Mouse (Mus musculus): ENCODE data around the gene Psmg1. TPM values are rescaled to one million over a fixed set of nuclear protein-coding genes. Genes with fewer than 3 reads are reported as not detected.

Psmg1 gene
- polyA plus RNA-seq, 1 experiment from 2014 or later: 104 TPM

DNA sequence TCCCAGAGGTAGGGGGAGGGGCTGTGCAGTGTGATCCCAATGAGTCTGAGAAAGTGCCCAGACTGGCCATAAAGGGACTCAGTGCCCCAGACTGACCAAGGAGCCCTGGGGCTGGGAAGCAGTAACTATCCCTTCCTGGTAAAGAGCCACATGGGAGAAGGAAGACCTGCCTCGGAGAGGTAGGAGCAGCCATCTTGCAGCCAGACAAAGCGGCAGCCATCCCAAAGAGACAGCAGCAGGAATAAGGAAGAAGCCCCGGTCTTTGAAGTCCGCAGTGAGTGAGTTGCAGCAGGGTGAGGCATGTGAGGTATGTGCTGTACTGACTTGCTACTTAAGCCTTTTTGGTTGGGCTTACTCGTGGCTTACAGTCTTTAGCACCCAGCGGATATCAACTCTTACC lies 47.6 kb downstream of the Psmg1 start:
- no peak overlapping the region for H3K4me3 ChIP-seq (ENCODE audit: low read depth, low read length)
- H3K4me1 ChIP-seq (ENCODE audit: insufficient read depth): peaks cover 9% of the 10 kb centered on the region
- no peak overlapping the region for H3K27ac ChIP-seq (ENCODE audit: low read depth)
- ATAC-seq (ENCODE audit: insufficient read depth) (no peak), DNase-seq (no peak)
- H3K36me3 ChIP-seq (ENCODE audit: insufficient read depth): no peaks in the 10 kb centered on the region
- H3K9ac ChIP-seq: no peak overlapping the region
- WGBS: 85% methylated on average over 6 of the region's 6 CpGs
- no peak for TF ChIP-seq CTCF (IDR thresholded peaks at IDR 0.05; ENCODE audit: low read depth)
- no peak overlapping the region for H3K4me2 ChIP-seq
- H3K27me3 ChIP-seq (ENCODE audit: insufficient read depth, low read length): no peaks in the 10 kb centered on the region
- H3K9me3 ChIP-seq (ENCODE audit: low read depth, low read length): no peaks in the 10 kb centered on the region

DNA sequence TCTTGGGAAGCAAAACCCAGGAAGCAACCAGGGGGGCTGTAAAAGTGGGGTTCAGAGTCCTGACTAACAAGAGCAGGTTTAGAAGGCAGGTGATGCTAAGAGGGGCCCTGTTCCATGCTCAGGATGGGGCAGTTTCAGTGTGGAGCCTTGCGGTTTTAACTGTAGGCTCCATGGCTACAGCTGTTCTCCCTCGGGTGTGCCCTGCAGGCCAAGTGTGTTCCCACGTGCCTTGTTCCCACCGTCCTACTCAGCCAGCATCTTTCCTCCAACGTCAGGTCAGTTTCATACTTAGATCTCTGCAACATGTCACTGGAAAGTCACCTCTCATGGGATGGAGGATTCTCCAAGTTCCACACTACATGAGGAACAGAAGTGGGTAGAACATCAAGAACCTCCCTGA lies 49.2 kb downstream of the Psmg1 start:
- DNase-seq (no peak), ATAC-seq (ENCODE audit: insufficient read depth) (no peak)
- no peaks in the 10 kb centered on the region for H3K27me3 ChIP-seq (ENCODE audit: insufficient read depth, low read length)
- H3K9ac ChIP-seq: no peak overlapping the region
- no peaks in the 10 kb centered on the region for H3K9me3 ChIP-seq (ENCODE audit: low read depth, low read length)
- no peak overlapping the region for H3K4me3 ChIP-seq (ENCODE audit: low read depth, low read length)
- no peak overlapping the region for H3K4me2 ChIP-seq
- no peak for TF ChIP-seq CTCF (IDR thresholded peaks at IDR 0.05; ENCODE audit: low read depth)
- H3K27ac ChIP-seq (ENCODE audit: low read depth): no peak overlapping the region
- peaks cover 9% of the 10 kb centered on the region for H3K4me1 ChIP-seq (ENCODE audit: insufficient read depth)
- WGBS: 79% methylated on average over 5 of the region's 5 CpGs
- no peaks in the 10 kb centered on the region for H3K36me3 ChIP-seq (ENCODE audit: insufficient read depth)

DNA sequence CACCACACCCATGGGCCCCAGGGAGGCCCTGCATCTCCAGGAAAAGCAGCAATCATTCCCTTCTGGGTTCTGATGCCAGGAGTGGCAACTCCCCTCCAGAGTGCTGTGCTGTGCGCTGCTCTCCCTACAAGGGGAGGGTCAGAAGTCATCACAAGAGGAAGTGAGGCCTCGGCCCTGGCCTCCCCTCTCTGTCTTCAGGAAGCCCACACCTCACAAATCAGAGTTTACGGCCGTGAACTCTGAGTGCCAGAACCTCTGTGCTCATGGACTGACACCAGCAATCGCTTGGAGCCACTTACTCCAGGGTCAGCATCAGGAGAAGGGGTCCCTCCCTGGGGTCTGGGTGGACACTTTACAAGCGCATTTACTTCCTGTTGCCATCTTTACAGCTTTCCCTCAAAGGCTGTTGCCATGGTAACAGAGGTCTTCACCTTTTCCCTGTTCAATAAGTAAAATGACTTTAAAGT lies 55.2 kb downstream of the Psmg1 start:
- no peak for TF ChIP-seq CTCF (IDR thresholded peaks at IDR 0.05; ENCODE audit: low read depth)
- H3K36me3 ChIP-seq (ENCODE audit: insufficient read depth): no peaks in the 10 kb centered on the region
- H3K9me3 ChIP-seq (ENCODE audit: low read depth, low read length): no peaks in the 10 kb centered on the region
- H3K9ac ChIP-seq: no peak overlapping the region
- no peak overlapping the region for H3K27ac ChIP-seq (ENCODE audit: low read depth)
- ATAC-seq (ENCODE audit: insufficient read depth) (no peak), DNase-seq (no peak)
- H3K4me3 ChIP-seq (ENCODE audit: low read depth, low read length): no peak overlapping the region
- 22% methylated on average over 6 of the region's 6 CpGs for WGBS
- no peaks in the 10 kb centered on the region for H3K27me3 ChIP-seq (ENCODE audit: insufficient read depth, low read length)
- H3K4me2 ChIP-seq: no peak overlapping the region
- no peaks in the 10 kb centered on the region; the same call in 1 of the 2 replicates for H3K4me1 ChIP-seq (ENCODE audit: insufficient read depth)

DNA sequence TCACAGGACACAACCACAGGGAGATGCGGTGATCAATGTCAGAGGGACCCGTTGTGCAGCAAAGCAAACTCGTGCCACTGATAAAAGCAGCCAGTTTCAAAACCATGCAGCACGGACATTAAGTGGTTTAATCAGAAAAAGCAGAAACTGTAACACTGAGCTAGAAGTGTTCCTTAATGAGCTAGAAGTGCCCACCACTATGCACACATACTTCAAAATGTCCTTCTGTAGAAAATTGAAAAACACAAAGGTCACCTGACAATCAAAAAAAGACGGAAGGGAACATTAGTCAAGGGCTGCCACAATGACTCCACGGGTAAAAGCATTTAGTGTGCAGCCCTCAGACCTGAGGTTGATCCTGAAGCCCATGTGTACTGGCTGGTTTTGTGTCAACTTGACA lies 57.9 kb downstream of the Psmg1 start:
- Histone ChIP-seq H3K36me3 (ENCODE audit: insufficient read depth) (no peaks in the 10 kb centered on the region), H3K4me1 (ENCODE audit: insufficient read depth) (peaks cover 17% of the 10 kb centered on the region; the same call in 1 of the 2 replicates), H3K4me3 (ENCODE audit: low read depth, low read length) (no peak overlapping the region), H3K27me3 (ENCODE audit: insufficient read depth, low read length) (no peaks in the 10 kb centered on the region), H3K4me2 (no peak overlapping the region), H3K9me3 (ENCODE audit: low read depth, low read length) (no peaks in the 10 kb centered on the region), H3K27ac (ENCODE audit: low read depth) (no peak overlapping the region), H3K9ac (no peak overlapping the region)
- WGBS: 64% methylated on average over 6 of the region's 6 CpGs
- DNase-seq: no peak
- no peak for ATAC-seq (ENCODE audit: insufficient read depth)
- no peak for TF ChIP-seq CTCF (IDR thresholded peaks at IDR 0.05; ENCODE audit: low read depth)

DNA sequence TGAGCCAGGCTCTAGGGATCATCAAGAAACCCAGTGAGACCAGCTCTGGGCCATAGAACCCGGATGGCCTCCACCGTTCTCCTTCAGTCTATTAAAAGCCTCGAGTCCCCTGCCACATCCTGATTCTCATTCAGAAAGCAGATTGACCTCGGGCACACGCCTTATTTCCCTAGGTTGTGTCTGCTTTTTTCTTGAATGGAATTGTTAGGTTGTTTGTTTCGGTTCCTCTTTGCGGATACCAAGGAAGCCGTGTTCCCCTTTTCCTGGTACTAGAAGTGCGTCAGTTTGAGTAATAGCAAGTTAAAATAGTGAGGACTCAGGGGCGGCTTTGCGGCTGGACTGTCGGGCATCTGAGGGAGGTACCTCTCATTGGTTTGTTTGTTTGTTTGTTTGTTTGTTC lies 59.3 kb downstream of the Psmg1 start:
- TF ChIP-seq CTCF (IDR thresholded peaks at IDR 0.05; ENCODE audit: low read depth): no peak
- Histone ChIP-seq H3K9ac (no peak overlapping the region), H3K27me3 (ENCODE audit: insufficient read depth, low read length) (no peaks in the 10 kb centered on the region), H3K9me3 (ENCODE audit: low read depth, low read length) (no peaks in the 10 kb centered on the region), H3K4me1 (ENCODE audit: insufficient read depth) (peaks cover 17% of the 10 kb centered on the region; the same call in 1 of the 2 replicates), H3K4me2 (no peak overlapping the region), H3K27ac (ENCODE audit: low read depth) (no peak overlapping the region), H3K36me3 (ENCODE audit: insufficient read depth) (no peaks in the 10 kb centered on the region), H3K4me3 (ENCODE audit: low read depth, low read length) (no peak overlapping the region)
- WGBS: 89% methylated on average over 12 of the region's 12 CpGs
- ATAC-seq (ENCODE audit: insufficient read depth) (no peak), DNase-seq (no peak)

Small RNAs within 50 kb of the gene (microRNA-seq; reads per million reads assigned to microRNA genes)
- gene Gm27833 (ENCODE audit: borderline number of aligned reads): not detected

Other genes with a start within 250 kb of the Psmg1 start
- gene Brwd1, start 91.6 kb upstream of the Psmg1 start, polyA plus RNA-seq (2014; fragmentation: Nextera tagmentation; extraction: Ambion mirVana): 107 and 109 TPM in 2 replicates
- gene Hmgn1, start 136.8 kb upstream of the Psmg1 start, polyA plus RNA-seq (2014; fragmentation: Nextera tagmentation; extraction: Ambion mirVana): 746 and 786 TPM in 2 replicates
- gene Wrb, start 154.4 kb upstream of the Psmg1 start, polyA plus RNA-seq (2014; fragmentation: Nextera tagmentation; extraction: Ambion mirVana): 53.3 and 56.2 TPM in 2 replicates
- 1.1 and 1.9 TPM in 2 replicates for gene Lca5l, start 201.3 kb upstream of the Psmg1 start, polyA plus RNA-seq (2014; fragmentation: Nextera tagmentation; extraction: Ambion mirVana)
- 1.9 and 6.6 TPM in 2 replicates for gene Sh3bgr, start 209.5 kb upstream of the Psmg1 start, polyA plus RNA-seq (2014; fragmentation: Nextera tagmentation; extraction: Ambion mirVana)
- 3.6 and 5.3 TPM in 2 replicates for gene B3galt5, start 244.8 kb upstream of the Psmg1 start, polyA plus RNA-seq (2014; fragmentation: Nextera tagmentation; extraction: Ambion mirVana)